Comparison of ENCODE assay signal across 8 mouse cellular contexts in genomic region chr4:137698076-137698985, GRCm38 (mm10). TPM values are rescaled to one million over a fixed set of nuclear protein-coding genes. Genes with fewer than 3 reads are reported as not detected.
DNase-seq lines count a peak whose midpoint lies in the region; ATAC-seq and TF ChIP-seq lines count a peak whose summit lies in the region.

No protein-coding gene starts in this region.

- no peak for ATAC-seq in forebrain, embryonic 14.5 days
- ATAC-seq in forebrain, embryonic 13.5 days = no peak
- ATAC-seq in hindbrain, postnatal 0 days = peak; percentile 41; the same call in 1 of the 2 replicates
- 0 out of 2 replicates have a peak, but pooled peaks have one; percentile 13 for ATAC-seq in liver, embryonic 14.5 days (ENCODE audit: insufficient read depth)

- no peaks in the 10 kb centered on the region for H3K36me3 ChIP-seq in forebrain, embryonic 14.5 days (ENCODE audit: control insufficient read depth, insufficient read depth, low read length)
- no peaks in the 10 kb centered on the region for H3K36me3 ChIP-seq in forebrain, embryonic 13.5 days (ENCODE audit: poor library complexity, severe bottlenecking)
- H3K36me3 ChIP-seq in hindbrain, postnatal 0 days (ENCODE audit: insufficient read depth, low read length) = no peaks in the 10 kb centered on the region
- no peaks in the 10 kb centered on the region for H3K36me3 ChIP-seq in liver, embryonic 14.5 days (replicated peaks; ENCODE audit: control insufficient read depth, insufficient read depth, low read depth)

- no peaks in the 10 kb centered on the region for H3K27me3 ChIP-seq in forebrain, embryonic 14.5 days (replicated peaks; ENCODE audit: control insufficient read depth, insufficient read depth, low read length)
- H3K27me3 ChIP-seq in forebrain, embryonic 13.5 days = no peaks in the 10 kb centered on the region
- no peaks in the 10 kb centered on the region for H3K27me3 ChIP-seq in hindbrain, postnatal 0 days (ENCODE audit: insufficient read depth, low read length)
- no peaks in the 10 kb centered on the region for H3K27me3 ChIP-seq in liver, embryonic 14.5 days (ENCODE audit: control insufficient read depth, insufficient read depth, low read length)

- peaks cover 6% of the 10 kb centered on the region for H3K4me1 ChIP-seq in forebrain, embryonic 14.5 days (ENCODE audit: control insufficient read depth, insufficient read depth, low read length)
- H3K4me1 ChIP-seq in forebrain, embryonic 13.5 days = peaks cover 36% of the 10 kb centered on the region
- H3K4me1 ChIP-seq in hindbrain, postnatal 0 days (ENCODE audit: insufficient read depth, low read length) = peaks cover 7% of the 10 kb centered on the region; the same call in 1 of the 2 replicates
- no peaks in the 10 kb centered on the region for H3K4me1 ChIP-seq in liver, embryonic 14.5 days (replicated peaks; ENCODE audit: control insufficient read depth in 2 of 2, insufficient read depth in 2 of 2, low read length in 1 of 2)

- H3K4me2 ChIP-seq in forebrain, embryonic 14.5 days (ENCODE audit: low read length) = no peak overlapping the region
- H3K4me2 ChIP-seq in forebrain, embryonic 13.5 days = no peak overlapping the region
- H3K4me2 ChIP-seq in hindbrain, postnatal 0 days (ENCODE audit: low read depth, low read length) = no peak overlapping the region
- no peak overlapping the region for H3K4me2 ChIP-seq in liver, embryonic 14.5 days (ENCODE audit: low read depth)

- TF ChIP-seq EP300 in liver, embryonic 14.5 days (IDR thresholded peaks at IDR 0.05; ENCODE audit: low read depth) = no peak

- no peaks in the 10 kb centered on the region for H3K9me3 ChIP-seq in forebrain, embryonic 14.5 days (replicated peaks; ENCODE audit: control insufficient read depth, low read length)
- H3K9me3 ChIP-seq in forebrain, embryonic 13.5 days (replicated peaks) = no peaks in the 10 kb centered on the region
- H3K9me3 ChIP-seq in hindbrain, postnatal 0 days (ENCODE audit: low read length) = no peaks in the 10 kb centered on the region
- H3K9me3 ChIP-seq in liver, embryonic 14.5 days (ENCODE audit: control insufficient read depth, low read length) = no peaks in the 10 kb centered on the region

- H3K27ac ChIP-seq in forebrain, embryonic 14.5 days (ENCODE audit: low read depth, low read length) = no peak overlapping the region
- no peak overlapping the region for H3K27ac ChIP-seq in forebrain, embryonic 13.5 days
- H3K27ac ChIP-seq in hindbrain, postnatal 0 days = peak overlapping the region; percentile 62
- H3K27ac ChIP-seq in liver, embryonic 14.5 days = no peak overlapping the region

- 70% methylated on average over 7 of the region's 7 CpGs for WGBS in forebrain, embryonic 14.5 days
- WGBS in forebrain, embryonic 13.5 days = 67% methylated on average over 7 of the region's 7 CpGs
- WGBS in hindbrain, postnatal 0 days = 60% methylated on average over 7 of the region's 7 CpGs
- WGBS in liver, embryonic 14.5 days (ENCODE audit: insufficient replicate concordance) = 60% methylated on average over 7 of the region's 7 CpGs

- no peak overlapping the region for H3K4me3 ChIP-seq in forebrain, embryonic 14.5 days (ENCODE audit: low read depth, low read length)
- no peak overlapping the region for H3K4me3 ChIP-seq in forebrain, embryonic 13.5 days
- no peak overlapping the region for H3K4me3 ChIP-seq in hindbrain, postnatal 0 days (ENCODE audit: low read length)
- no peak overlapping the region for H3K4me3 ChIP-seq in liver, embryonic 14.5 days (ENCODE audit: insufficient read depth in 1 of 2, low read depth in 2 of 2, low read length in 2 of 2)

- no peak for TF ChIP-seq CTCF in hindbrain, postnatal 0 days (IDR thresholded peaks at IDR 0.05; ENCODE audit: low read depth)
- no peak for TF ChIP-seq CTCF in liver, embryonic 14.5 days (IDR thresholded peaks at IDR 0.05; ENCODE audit: low read depth)

- no peak overlapping the region for H3K9ac ChIP-seq in forebrain, embryonic 14.5 days (ENCODE audit: low read length)
- no peak overlapping the region for H3K9ac ChIP-seq in forebrain, embryonic 13.5 days
- no peak overlapping the region for H3K9ac ChIP-seq in hindbrain, postnatal 0 days (replicated peaks; ENCODE audit: low read length)
- no peak overlapping the region for H3K9ac ChIP-seq in liver, embryonic 14.5 days (replicated peaks)

- peak; percentile 14 for DNase-seq in forebrain, embryonic 14.5 days (ENCODE audit: low spot score)
- peak; percentile 62 for DNase-seq in adrenal gland, postnatal 14 days
- DNase-seq in hindbrain, postnatal 0 days (ENCODE audit: low spot score) = no peak
- no peak for DNase-seq in liver, embryonic 14.5 days (ENCODE audit: low read depth in 3 of 3, low spot score in 3 of 3)
- DNase-seq in right cerebral cortex, postnatal 10 days (ENCODE audit: low spot score in 2 of 2) = no peak
- DNase-seq in right cerebral cortex, adult 2 months (ENCODE audit: low spot score in 2 of 2) = no peak
- DNase-seq in spleen, adult 12 weeks (ENCODE audit: low spot score) = no peak

RNA-seq across cellular contexts. Expression of gene Rap1gap, which starts 33.8 kb away (rescaled TPM):
- polyA plus RNA-seq in forebrain, embryonic 14.5 days (2014; fragmentation: Nextera tagmentation; extraction: Ambion mirVana) = 25.5 and 32.7 TPM in 2 replicates
- polyA plus RNA-seq in forebrain, embryonic 13.5 days (2015; fragmentation: Nextera tagmentation; extraction: Ambion mirVana) = 11.8 and 16.5 TPM in 2 replicates
- total RNA-seq in adrenal gland, postnatal 14 days (2021) = 40.8 and 44.9 TPM in 2 replicates
- 277 and 282 TPM in 2 replicates for total RNA-seq in hindbrain, postnatal 0 days (2014; rRNA removed)
- 105 and 110 TPM in 2 replicates for polyA plus RNA-seq in hindbrain, postnatal 0 days (2015; fragmentation: Nextera tagmentation; extraction: Ambion mirVana)
- 2.7 and 3.1 TPM in 2 replicates for polyA plus RNA-seq in liver, embryonic 14.5 days (2012; rRNA removed)
- 1.6 and 1.7 TPM in 2 replicates for polyA plus RNA-seq in liver, embryonic 14.5 days (2014; fragmentation: Nextera tagmentation; extraction: Ambion mirVana)

Comparison
In these comparisons a context has a peak if more than half of its experiments do, and no peak if none do; other contexts are left out.
1. ATAC-seq: peak in hindbrain, postnatal 0 days (single experiment) and liver, embryonic 14.5 days (single experiment); none in forebrain, embryonic 14.5 days (single experiment) and forebrain, embryonic 13.5 days (single experiment).
2. DNase-seq: peak in forebrain, embryonic 14.5 days (single experiment) and adrenal gland, postnatal 14 days (single experiment); none in hindbrain, postnatal 0 days (single experiment), liver, embryonic 14.5 days (0 of 3), right cerebral cortex, postnatal 10 days (0 of 2), right cerebral cortex, adult 2 months (0 of 2) and spleen, adult 12 weeks (single experiment).